Mouse (Mus musculus): ENCODE measurements at regions not wholly inside any gene's neighbourhood (a gene's known extent, or its start where the extent isn't known, plus 50 kb on each side); places are given as distances from the start of the nearest gene placed in this dataset.

GRCm38 (mm10) chr5:128517336-128517735 lies 83.3 kb upstream of the Fzd10 start:
- H3K9me3 ChIP-seq (ENCODE audit: control insufficient read depth, low read length): no peaks in the 10 kb centered on the region
- TF ChIP-seq CTCF (IDR thresholded peaks at IDR 0.05; ENCODE audit: low read depth) (no peak), EP300 (IDR thresholded peaks at IDR 0.05; ENCODE audit: low read depth) (no peak)
- H3K4me3 ChIP-seq (ENCODE audit: insufficient read depth in 1 of 2, low read depth in 2 of 2, low read length in 2 of 2): no peak overlapping the region
- no peaks in the 10 kb centered on the region for H3K4me1 ChIP-seq (replicated peaks; ENCODE audit: control insufficient read depth in 2 of 2, insufficient read depth in 2 of 2, low read length in 1 of 2)
- WGBS (ENCODE audit: insufficient replicate concordance): 43% methylated on average over 8 of the region's 8 CpGs
- H3K36me3 ChIP-seq (replicated peaks; ENCODE audit: control insufficient read depth, insufficient read depth, low read depth): no peaks in the 10 kb centered on the region
- no peak overlapping the region for H3K4me2 ChIP-seq (ENCODE audit: low read depth)
- DNase-seq (ENCODE audit: low read depth in 3 of 3, low spot score in 3 of 3): no peak
- H3K9ac ChIP-seq (replicated peaks): no peak overlapping the region
- H3K27ac ChIP-seq: no peak overlapping the region
- no peaks in the 10 kb centered on the region for H3K27me3 ChIP-seq (ENCODE audit: control insufficient read depth, insufficient read depth, low read length)
- no peak for ATAC-seq (ENCODE audit: insufficient read depth)

GRCm38 (mm10) chr5:128515343-128515742 lies 82.5 kb upstream of the Tmem132d start:
- Histone ChIP-seq H3K36me3 (replicated peaks; ENCODE audit: control insufficient read depth, insufficient read depth, low read depth) (no peaks in the 10 kb centered on the region), H3K9me3 (ENCODE audit: control insufficient read depth, low read length) (no peaks in the 10 kb centered on the region), H3K27me3 (ENCODE audit: control insufficient read depth, insufficient read depth, low read length) (no peaks in the 10 kb centered on the region), H3K4me2 (ENCODE audit: low read depth) (no peak overlapping the region), H3K27ac (no peak overlapping the region), H3K9ac (replicated peaks) (no peak overlapping the region), H3K4me3 (ENCODE audit: insufficient read depth in 1 of 2, low read depth in 2 of 2, low read length in 2 of 2) (no peak overlapping the region), H3K4me1 (replicated peaks; ENCODE audit: control insufficient read depth in 2 of 2, insufficient read depth in 2 of 2, low read length in 1 of 2) (no peaks in the 10 kb centered on the region)
- WGBS (ENCODE audit: insufficient replicate concordance): 2% methylated on average over 2 of the region's 2 CpGs
- DNase-seq (ENCODE audit: low read depth in 3 of 3, low spot score in 3 of 3): no peak
- ATAC-seq (ENCODE audit: insufficient read depth): no peak
- TF ChIP-seq EP300 (IDR thresholded peaks at IDR 0.05; ENCODE audit: low read depth) (no peak), CTCF (IDR thresholded peaks at IDR 0.05; ENCODE audit: low read depth) (peak; percentile 83)

GRCm38 (mm10) chr5:128513261-128513660 lies 80.4 kb upstream of the Tmem132d start:
- WGBS (ENCODE audit: insufficient replicate concordance): 60% methylated on average over 14 of the region's 14 CpGs
- H3K9me3 ChIP-seq (ENCODE audit: control insufficient read depth, low read length): no peaks in the 10 kb centered on the region
- no peak overlapping the region for H3K27ac ChIP-seq
- no peaks in the 10 kb centered on the region for H3K4me1 ChIP-seq (replicated peaks; ENCODE audit: control insufficient read depth in 2 of 2, insufficient read depth in 2 of 2, low read length in 1 of 2)
- no peaks in the 10 kb centered on the region for H3K27me3 ChIP-seq (ENCODE audit: control insufficient read depth, insufficient read depth, low read length)
- DNase-seq (ENCODE audit: low read depth in 3 of 3, low spot score in 3 of 3) (no peak), ATAC-seq (ENCODE audit: insufficient read depth) (no peak)
- H3K36me3 ChIP-seq (replicated peaks; ENCODE audit: control insufficient read depth, insufficient read depth, low read depth): no peaks in the 10 kb centered on the region
- H3K4me2 ChIP-seq (ENCODE audit: low read depth): no peak overlapping the region
- no peak overlapping the region for H3K4me3 ChIP-seq (ENCODE audit: insufficient read depth in 1 of 2, low read depth in 2 of 2, low read length in 2 of 2)
- H3K9ac ChIP-seq (replicated peaks): no peak overlapping the region
- TF ChIP-seq CTCF (IDR thresholded peaks at IDR 0.05; ENCODE audit: low read depth): no peak
- TF ChIP-seq EP300 (IDR thresholded peaks at IDR 0.05; ENCODE audit: low read depth): no peak

DNA sequence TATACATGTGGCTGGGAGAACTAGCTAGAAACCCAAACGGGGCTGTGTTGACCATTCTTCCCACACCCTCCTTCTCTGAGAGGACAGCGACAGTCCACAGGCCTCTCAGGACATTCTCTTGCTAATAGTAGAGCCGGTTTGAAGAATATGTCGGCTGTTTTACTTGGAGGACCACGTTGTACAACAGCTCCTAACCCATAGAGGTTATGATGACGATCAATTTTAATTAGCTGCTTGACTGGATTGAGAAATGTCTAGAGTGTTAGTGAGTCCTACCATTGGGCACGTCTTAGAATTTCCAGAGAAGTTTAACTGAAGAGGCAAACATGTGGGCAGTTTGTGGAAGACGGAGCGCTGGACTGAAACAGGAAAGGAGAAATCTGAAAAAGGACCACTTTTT lies 79.7 kb upstream of the Tmem132d start:
- ATAC-seq (ENCODE audit: insufficient read depth) (no peak), DNase-seq (ENCODE audit: low read depth in 3 of 3, low spot score in 3 of 3) (no peak)
- Histone ChIP-seq H3K9ac (replicated peaks) (no peak overlapping the region), H3K4me2 (ENCODE audit: low read depth) (no peak overlapping the region), H3K27me3 (ENCODE audit: control insufficient read depth, insufficient read depth, low read length) (no peaks in the 10 kb centered on the region), H3K27ac (no peak overlapping the region), H3K4me3 (ENCODE audit: insufficient read depth in 1 of 2, low read depth in 2 of 2, low read length in 2 of 2) (no peak overlapping the region), H3K4me1 (replicated peaks; ENCODE audit: control insufficient read depth in 2 of 2, insufficient read depth in 2 of 2, low read length in 1 of 2) (no peaks in the 10 kb centered on the region), H3K9me3 (ENCODE audit: control insufficient read depth, low read length) (no peaks in the 10 kb centered on the region), H3K36me3 (replicated peaks; ENCODE audit: control insufficient read depth, insufficient read depth, low read depth) (no peaks in the 10 kb centered on the region)
- 65% methylated on average over 9 of the region's 9 CpGs for WGBS (ENCODE audit: insufficient replicate concordance)
- TF ChIP-seq EP300 (IDR thresholded peaks at IDR 0.05; ENCODE audit: low read depth): no peak
- TF ChIP-seq CTCF (IDR thresholded peaks at IDR 0.05; ENCODE audit: low read depth): no peak

DNA sequence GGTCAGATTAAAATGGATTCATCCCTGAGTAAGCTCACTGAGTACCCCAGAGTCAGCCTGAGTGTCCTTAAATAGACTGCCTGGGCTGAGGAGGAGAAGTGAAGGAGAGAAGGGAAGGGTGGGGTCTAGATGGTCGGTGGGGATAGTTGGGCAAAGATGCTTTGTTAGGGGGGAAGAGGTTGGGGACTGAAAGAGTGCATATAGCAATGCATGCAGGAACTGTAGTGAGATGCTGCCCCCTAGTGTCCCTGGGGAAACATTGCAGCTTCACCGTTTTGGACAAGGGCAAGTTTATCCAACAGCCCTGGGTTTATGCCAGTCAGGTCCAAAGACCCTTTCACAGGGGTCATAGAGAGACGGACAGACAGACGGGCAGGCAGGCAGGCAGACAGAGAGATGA lies 71.6 kb upstream of the Tmem132d start:
- Histone ChIP-seq H3K9me3 (ENCODE audit: control insufficient read depth, low read length) (no peaks in the 10 kb centered on the region), H3K4me1 (replicated peaks; ENCODE audit: control insufficient read depth in 2 of 2, insufficient read depth in 2 of 2, low read length in 1 of 2) (no peaks in the 10 kb centered on the region), H3K9ac (replicated peaks) (no peak overlapping the region), H3K36me3 (replicated peaks; ENCODE audit: control insufficient read depth, insufficient read depth, low read depth) (no peaks in the 10 kb centered on the region), H3K4me3 (ENCODE audit: insufficient read depth in 1 of 2, low read depth in 2 of 2, low read length in 2 of 2) (no peak overlapping the region), H3K4me2 (ENCODE audit: low read depth) (no peak overlapping the region), H3K27ac (no peak overlapping the region), H3K27me3 (ENCODE audit: control insufficient read depth, insufficient read depth, low read length) (no peaks in the 10 kb centered on the region)
- ATAC-seq (ENCODE audit: insufficient read depth) (no peak), DNase-seq (ENCODE audit: low read depth in 3 of 3, low spot score in 3 of 3) (no peak)
- TF ChIP-seq EP300 (IDR thresholded peaks at IDR 0.05; ENCODE audit: low read depth) (no peak), CTCF (IDR thresholded peaks at IDR 0.05; ENCODE audit: low read depth) (peak; percentile 71)
- WGBS (ENCODE audit: insufficient replicate concordance): 7% methylated on average over 4 of the region's 4 CpGs

Measured in liver, embryonic 14.5 days (tissue).